Mouse (Mus musculus) frontal cortex, postnatal 36 days (tissue): ENCODE measurements around the gene Irgm1.
"Not testable (repeated sequence)": the region's sequence is repeated elsewhere in the genome, so short reads cannot be mapped to it uniquely, and the experiment has no call there.

Experiments used
- DNase-seq, 2 experiments: peaks; one replicate each; pipeline ENCODE4 v3.0.0; 2022; ENCODE audit warnings: low spot score in 2 of 2

Irgm1 gene

DNA sequence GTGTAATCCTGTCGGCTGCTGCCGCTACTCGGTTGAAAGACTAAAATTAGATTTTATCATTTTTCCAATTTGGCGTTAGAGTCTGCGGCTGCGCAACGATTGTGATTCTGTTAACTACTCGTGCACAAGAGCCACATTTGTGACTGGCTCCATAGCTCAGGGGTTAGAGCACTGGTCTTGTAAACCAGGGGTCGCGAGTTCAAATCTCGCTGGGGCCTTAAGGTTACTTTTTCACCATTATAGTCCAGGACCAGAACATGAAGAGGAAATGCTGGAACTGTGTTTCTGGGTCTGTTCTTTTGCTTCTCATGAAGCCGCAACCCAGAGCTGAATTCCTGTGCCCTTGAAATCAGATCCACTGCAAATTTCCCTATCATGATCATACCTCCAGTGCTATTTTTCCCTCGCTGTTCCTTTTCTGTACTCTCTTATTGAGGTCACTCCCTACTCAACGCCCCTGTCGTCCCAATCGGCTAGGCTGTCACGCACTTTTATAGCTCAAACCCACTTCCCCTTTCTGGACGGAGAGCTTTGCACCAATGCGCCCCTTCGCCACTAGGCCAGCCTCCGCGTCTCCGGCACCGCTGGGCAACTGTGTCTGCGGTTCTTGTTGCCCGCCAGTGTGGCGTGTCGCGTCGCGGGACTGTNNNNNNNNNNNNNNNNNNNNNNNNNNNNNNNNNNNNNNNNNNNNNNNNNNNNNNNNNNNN lies 17.9 kb downstream of the Irgm1 start:
- peak; percentile 96 to 98 for DNase-seq

DNA sequence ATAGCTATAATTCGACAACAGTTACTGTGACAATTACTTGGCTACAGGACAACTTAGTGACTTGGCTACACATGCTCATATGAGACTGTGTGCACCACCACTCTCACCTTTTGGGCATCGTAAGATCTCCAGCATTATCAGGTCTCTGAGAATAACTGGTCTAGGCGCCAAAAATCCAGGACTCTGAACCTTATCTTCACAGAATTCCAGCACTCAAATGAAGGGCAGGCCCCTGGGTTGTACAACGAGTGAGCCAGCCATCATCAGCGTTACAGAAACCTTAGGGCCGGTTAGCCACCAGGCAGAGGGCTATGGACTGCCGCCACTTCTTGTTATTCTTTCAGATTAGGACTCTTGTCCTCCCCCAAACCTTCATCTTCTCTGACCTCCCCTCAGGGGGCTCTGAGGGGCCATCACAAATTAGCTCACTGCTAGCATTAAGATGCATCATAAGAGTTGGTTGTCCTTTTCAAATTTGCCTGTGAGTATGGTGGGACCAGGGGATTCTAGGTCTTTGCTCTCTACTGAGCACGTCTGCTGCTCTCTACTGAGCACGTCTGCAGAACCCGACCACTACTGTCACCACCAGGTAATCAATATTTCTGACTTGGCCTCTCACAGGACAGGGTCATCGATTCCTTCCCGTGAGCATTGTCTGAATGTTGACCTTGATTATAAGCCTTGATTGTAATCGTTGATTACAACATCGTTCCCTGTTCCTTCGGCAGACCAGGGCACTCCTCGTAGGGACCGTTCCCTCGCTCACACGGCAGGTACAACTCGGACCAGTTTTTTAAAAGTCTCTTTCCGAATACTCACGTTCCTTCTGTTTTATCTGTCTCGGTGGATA lies 18.6 kb downstream of the Irgm1 start:
- DNase-seq = no peak

DNA sequence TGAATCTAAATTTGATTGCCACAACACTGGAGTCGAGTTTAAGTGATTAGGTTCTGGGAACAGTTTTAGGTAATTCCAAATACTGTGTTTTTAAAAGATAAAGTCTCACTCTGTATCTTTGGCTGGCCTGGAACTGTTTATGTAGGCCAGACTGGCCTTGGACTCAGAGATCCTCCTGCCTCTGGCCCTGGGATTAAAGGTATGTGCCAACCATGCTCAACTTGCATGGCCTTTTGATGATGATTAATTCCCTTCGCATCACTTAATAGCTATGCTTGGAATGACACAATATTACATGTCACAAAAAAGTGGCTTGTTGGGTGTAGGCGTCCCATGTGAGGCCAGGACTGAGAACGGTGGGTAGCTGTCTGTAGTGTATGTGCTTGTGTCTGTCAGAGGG lies 19.3 kb downstream of the Irgm1 start:
- DNase-seq = no peak

DNA sequence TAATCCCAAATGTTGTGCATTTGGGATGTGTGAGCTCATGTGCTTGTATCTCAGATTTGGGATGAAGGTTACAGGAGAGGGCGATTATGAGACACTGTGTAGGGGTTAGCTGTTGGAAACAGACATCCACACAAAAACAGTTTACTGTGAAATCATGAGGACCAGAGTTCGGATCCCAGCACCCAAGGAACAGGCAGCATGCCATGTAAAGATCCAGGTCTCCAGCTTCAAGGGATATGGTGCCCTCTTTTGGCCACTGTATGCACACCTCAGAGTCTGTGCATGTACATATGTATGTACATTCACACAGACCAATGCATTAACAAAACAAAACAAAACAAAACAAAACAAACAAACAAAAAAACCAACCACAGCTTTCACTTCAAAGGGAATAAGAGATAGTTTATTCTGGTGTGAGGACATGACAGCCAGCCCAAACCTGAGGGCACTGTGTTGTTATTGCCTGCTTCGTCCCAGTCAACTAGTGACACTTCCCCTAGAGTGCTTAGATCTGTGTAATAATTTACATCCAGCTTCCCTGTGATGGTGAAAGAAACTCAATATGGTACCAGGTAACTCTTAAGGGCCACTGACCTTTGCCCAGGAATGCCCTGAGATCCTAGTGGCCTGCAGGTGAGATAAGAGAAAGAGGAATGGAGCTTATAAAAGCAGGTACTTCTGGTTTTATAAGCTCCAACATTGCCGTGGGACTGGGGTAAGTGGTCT lies 20.1 kb downstream of the Irgm1 start:
- DNase-seq = no peak

DNA sequence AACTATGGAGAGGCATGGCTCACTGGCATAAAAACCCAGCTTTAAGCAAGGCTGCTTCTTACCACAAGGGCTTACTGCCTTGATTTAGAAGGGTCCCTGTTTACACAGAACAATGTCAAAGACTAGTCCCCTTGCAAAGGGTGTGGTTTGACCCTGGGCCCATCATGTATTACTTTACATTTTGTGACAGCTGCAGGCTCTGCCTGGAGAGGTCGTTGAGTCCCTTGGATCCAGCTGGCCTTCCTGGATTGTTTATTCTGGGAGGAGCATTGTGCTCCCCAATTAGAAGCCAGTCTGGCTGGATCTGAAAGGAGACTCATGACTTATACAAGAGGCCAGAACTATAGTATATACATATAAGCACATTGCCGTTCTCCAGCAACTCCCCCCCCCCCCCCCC lies 21.2 kb downstream of the Irgm1 start:
- DNase-seq = no peak

DNA sequence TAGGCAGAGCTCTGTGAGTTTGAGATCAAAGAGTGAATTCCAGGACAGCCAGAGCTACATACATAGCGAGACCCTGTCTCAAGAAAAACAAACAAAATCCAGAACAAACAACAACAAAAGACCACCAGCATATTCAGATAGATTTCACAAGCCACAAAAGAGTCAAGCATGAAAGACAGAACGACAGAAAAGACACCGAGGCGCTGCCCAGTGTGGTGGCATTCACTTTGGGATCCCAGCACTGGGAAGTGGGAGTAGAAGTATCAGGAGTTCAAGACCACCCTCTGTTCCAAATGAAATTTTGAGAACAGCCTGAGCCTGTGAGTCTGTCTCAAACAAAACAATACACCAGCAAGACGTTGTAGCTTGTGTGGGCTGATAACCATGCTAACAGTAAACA lies 24.6 kb downstream of the Irgm1 start:
- DNase-seq = no peak

DNA sequence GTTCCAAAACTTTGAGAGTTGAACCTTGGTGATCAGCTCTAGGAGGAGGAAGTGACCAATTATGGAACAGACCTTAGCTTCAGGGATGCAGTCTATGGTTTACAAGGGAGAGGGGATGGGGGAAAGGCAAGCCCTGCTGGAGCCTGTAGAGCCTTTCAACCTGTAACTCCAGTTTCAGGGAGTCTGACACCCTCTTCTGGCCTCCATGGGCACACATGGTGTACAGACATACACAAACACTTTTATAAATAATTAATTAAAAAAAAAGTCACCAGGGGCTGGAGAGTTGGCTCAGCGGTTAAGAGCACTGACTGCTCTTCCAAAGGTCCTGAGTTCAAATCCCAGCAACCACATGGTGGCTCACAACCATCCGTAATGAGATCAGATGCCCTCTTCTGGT lies 25.1 kb downstream of the Irgm1 start:
- not testable (repeated sequence) for DNase-seq

DNA sequence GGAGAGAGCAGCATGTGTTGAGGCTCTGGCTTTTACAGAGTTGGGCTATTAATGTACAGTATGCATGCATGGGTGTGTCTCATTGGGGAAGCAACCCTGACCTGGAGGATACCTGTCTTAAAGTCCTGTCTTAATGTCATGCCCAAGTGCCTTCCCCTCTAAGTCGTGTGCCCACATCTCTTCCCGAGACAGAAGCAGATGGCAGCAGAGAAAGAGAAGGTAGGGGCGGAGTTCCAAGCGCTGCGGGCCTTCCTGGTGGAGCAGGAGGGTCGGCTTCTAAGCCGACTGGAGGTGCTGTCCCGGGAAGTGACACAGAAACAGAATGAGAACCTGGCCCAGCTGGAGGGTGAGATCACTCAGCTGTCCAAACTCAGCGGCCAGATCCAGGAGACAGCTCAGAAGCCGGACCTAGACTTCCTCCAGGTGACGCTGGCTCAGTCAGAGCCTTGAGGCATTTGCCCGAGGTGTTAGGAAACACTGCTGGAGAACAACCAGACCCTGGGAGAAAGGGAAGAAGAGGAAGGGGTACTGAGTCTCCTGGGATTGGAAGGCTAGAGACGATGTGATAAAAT lies 26.2 kb downstream of the Irgm1 start:
- no peak for DNase-seq

DNA sequence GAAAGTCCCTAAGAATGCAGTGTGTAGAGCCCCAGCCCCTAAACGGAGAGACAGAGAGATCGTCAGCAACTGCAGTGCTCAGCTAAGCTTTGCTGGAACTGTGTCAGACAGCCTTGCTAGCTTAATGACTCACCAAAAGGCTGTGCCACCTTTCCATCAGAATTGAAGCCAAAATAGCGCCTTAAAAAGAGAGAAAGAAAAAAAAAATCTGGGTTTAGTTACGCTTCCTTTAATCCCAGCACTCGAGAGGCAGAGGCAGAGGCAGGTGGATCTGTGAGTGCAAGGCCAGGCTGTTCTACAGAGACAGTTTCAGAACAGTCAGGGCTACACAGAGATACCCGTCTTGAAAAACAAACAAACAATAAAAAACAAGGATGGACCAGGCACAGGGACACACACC lies 27.2 kb downstream of the Irgm1 start:
- no peak for DNase-seq

DNA sequence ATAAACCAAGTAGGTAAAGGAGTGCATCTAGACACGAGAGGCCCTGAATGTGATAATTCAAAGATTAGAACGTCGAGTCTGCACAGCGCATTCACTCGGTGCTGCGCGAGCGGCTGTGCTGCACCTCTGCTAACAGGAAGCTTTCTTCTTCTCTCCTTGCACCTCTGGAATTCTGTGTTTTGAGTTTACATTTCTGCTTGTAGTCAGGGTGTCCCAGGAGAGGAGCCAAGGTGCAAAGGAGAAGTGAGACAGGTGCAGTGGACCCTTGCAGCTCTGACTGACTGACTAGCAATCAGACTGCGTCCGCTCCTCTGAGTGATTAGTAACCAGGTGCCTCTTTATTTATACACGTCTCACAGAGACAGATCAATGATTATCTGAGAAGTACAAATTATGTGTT lies 28.3 kb downstream of the Irgm1 start:
- no peak for DNase-seq

DNA sequence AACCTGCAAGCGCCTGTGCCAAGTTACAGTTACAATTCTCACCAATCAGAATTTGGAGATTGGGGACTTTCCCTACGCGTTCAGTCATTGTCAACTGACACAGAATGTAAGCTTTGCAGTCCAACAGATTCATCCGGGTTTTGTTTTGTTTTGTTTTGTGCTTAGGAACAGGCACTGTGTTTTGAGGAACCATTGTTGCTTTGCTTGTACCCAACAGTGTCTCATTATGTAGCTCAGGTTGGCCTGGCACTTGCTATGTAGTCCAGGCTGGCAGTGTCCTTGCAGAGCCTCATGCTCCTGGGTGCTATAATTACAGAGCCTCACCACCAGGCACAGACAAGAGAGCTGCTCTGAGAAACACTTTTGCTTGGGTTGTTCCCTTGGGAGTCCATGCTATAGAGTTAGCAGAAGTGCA lies 29.1 kb downstream of the Irgm1 start:
- no peak for DNase-seq

DNA sequence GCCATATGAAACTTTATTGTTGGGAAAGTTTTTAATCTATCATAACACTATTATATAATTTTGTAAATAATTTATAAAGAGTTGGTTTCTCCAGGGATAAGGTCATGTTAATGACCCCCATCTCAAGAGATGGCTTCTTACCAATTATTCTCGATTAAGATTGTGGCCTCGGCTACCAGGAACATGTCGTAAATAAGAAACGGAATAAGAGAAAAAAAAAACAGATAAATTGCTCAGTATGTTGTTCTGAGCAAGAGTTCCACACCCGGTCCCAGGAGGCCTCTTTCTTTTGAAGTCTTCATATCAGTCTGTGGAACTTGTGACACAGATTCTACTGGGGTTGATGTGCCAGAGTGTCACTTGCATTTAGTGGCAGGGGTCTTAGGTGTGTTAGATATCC lies 30.3 kb downstream of the Irgm1 start:
- DNase-seq = no peak

DNA sequence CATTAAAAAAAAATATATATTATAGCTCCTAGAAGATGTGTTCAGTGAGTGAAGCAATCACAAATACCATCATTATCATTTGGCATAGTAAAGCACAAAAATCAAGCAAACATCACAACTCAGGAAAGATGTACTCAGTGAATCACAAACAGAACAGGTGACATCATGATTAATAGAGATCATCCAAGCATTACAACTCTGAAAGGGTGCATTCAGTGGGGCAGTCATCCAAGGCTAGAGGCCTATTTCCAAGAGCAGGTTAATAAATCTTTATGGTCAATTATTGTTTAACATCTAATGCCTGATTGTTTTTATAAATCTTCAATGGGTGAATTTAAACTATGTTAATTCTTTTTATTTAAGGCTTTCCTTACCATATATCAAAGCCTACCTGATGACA lies 30.7 kb downstream of the Irgm1 start:
- no peak for DNase-seq

DNA sequence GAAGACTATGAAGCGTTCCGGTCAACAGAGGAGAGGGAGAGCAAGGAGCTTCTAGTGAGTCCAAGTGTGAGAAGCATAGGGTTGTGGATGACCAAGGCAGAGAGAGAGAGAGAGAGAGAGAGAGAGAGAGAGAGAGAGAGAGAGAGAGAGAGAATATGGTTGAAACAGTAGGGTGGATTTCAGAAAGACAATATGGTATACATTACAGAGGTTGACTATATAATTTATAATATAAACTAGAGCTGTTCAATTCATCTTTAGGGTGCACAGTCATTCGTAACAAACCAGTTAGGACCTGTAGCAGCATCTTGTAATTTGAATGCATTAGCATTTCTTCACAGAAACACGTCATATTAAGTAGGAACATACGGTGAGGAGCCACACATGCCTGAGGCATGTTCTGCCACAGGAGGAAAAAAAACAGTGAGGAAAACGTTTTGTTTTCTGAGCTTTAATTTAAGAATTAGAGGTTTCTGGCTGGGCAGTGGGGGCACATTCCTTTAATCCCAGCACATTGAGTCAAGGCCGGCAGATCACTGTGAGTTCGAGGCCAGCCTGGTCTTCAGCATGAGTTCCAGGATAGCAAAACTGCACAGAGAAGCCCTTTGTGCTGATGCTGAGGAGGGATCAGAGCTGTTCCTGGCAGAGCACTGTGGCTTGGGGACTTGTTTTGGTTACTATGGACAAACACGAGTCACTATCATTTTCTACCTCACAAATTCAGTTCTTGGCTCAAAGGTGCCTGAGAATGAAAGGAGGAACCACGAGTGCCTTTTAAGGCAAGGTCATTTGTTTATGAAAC lies 32.4 kb downstream of the Irgm1 start:
- no peak for DNase-seq

DNA sequence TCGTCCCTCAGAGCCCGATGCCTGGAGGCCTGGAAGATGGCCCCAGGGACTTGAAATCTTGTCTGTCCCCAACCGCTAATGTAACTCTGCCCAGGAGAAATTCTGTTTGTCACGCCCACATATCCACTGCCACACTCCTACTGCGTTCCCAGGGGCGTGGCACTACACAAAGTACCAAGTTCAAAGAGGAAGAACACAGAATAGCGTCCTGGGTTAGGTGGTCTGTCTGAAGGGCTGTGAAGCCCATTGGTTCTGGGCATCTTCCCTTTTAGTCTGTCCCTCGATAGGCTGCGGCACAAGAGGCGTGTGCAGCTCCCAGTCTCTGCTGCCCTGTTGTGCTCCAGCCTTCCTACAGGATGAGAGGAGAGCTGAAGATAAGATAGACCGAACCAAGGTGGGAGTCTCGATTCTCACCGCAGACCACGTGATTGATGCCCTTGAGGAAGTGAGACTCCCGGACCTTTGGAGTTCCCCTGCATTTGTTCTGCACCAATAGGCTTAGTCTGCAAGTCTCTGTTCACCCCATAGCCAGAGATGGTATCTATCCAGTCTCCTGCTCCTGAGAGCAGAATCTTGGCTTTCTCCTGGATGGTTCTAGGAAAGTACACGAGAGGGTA lies 33.2 kb downstream of the Irgm1 start:
- peak in 1 of 2 experiments; percentile 31 for DNase-seq

DNA sequence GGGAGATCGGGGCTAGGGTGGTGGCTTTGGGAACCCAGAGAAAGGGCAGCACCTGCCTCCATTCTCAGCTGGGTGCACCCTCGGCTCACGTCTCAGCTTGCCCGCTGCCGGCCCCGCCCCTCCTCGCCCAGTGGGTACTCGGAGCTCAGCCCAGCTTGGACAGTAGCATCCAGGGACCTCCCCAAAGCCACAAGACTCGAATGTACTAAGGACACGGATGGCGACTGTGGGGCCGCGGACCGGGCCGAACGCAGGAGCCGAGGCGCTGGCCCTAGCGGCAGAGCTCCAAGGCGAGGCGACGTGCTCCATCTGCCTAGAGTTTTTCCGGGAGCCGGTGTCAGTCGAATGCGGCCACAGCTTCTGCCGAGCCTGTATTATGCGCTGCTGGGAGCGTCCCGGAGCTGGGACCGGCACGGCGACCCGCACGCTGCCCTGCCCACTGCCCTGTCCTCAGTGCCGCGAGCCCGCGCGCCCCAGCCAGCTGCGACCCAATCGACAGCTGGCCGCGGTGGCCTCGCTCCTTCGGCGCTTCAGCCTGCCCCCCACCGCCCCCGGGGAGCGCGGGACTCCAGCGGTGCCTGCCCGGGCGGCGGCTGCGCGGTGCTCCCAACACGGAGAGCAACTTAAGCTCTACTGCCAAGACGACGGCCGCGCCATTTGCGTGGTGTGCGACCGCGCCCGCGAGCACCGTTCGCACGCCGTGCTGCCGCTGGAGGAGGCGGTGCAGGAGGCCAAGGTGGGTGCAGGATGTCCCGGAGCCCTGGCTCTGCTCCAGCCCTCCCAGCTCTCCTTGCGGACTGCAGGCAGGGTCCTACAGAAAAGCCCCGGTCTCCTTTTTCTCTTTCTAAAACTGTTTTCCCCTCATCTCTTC lies 33.9 kb downstream of the Irgm1 start:
- DNase-seq = peak; percentile 55 to 56

DNA sequence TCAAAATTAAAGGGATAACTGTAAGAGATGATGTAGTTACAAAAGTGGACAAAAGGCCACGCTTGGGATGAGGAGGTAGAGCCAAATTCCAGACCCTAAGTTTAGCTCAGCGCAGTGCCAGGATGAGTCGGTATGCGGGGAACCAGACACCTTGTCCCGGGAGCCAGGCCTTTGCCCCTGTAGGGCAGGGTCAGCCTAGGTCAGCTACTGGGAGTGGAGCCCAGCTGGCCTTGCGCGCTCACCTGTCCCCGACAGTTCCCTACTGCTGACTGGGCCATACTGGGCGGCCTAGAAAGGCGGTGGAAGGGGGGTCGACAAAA lies 34.5 kb downstream of the Irgm1 start:
- no peak for DNase-seq

DNA sequence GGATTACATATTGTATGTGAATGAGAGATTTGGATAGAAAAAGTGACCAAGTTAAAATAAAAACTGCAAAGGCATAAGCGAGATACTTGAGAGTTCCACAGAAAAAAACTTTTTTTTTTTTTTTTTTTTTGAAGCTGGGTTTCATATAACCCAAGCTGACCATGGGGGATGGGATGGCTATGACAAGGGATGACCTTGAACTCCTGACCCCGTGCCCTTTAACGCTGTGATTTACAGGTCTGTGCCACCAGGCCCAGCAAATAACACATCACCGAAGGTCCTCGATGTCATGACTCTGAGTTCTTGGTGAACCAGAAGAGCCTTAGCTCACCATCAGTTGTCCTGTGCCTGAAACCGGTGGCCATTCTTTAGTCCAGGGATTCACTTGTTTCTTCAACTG lies 35.6 kb downstream of the Irgm1 start:
- no peak for DNase-seq

DNA sequence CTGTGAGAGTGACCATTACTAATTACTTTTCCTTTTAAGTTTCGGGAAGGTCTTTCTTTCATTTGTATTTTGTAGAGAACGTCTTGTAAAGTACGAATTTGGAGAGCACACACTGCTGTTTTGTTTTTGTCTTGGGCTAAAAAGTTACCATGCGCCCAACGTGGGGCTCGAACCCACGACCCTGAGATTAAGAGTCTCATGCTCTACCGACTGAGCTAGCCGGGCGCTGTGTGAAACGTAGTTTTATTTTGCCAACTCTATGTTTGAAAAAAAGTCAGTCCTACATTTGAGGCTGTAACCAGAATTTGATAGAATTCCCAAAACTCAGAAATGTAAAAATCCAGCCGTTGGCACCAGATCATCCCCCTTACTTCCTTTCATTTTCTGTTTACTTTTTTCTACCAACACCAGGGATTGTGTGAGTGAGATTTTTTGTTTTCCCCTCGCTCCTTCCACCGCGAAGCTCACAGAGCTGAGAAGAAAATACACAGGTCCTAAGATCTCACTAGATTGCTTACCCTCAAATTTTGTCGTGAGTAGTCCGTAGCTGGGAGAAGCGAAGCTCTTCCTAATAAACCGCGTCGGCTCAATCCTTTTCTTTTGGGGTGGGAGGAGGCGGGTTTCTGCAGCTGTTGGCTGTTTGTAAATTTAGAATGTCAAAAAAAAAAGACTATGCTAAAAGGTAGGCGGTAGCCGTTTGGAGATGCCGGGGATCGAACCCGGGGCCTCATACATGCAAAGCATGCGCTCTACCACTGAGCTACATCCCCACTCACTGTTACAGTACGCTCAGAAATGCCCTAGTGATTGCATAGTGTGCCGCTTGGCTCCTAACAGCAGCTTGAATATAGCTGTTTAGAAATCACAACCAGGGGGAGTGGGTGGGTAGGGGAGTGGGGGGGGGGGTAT lies 37.5 kb downstream of the Irgm1 start:
- peak; percentile 95 to 96 for DNase-seq
